Mouse (Mus musculus): Measurements from ENCODE around the gene AC134908.4. TPM values are rescaled to one million over a fixed set of nuclear protein-coding genes. Genes with fewer than 3 reads are reported as not detected.

AC134908.4 gene
- total and polyA plus RNA-seq, 2 experiments from 2014 or later, result not detected

- under 1% methylated on average over 23 of the region's 23 CpGs for WGBS
- ATAC-seq (peak; percentile 89), DNase-seq (peak; percentile 99)
- peak within 1 kb of the TSS; percentile 82 for H3K4me2 ChIP-seq (ENCODE audit: low read depth)
- H3K27ac ChIP-seq (ENCODE audit: low read depth, low read length), result peak within 1 kb of the TSS; percentile 81
- TF ChIP-seq CTCF (IDR thresholded peaks at IDR 0.05; ENCODE audit: low read depth), result no peak
- H3K9ac ChIP-seq, result peak within 1 kb of the TSS; percentile 70
- no peaks in the 10 kb centered on the region for H3K27me3 ChIP-seq (ENCODE audit: insufficient read depth, low read length)
- no peaks in the 10 kb centered on the region for H3K9me3 ChIP-seq (ENCODE audit: low read length)
- H3K4me3 ChIP-seq (ENCODE audit: low read depth, low read length), result peak within 1 kb of the TSS; percentile 70
- peaks cover 6% of the 10 kb centered on the region for H3K4me1 ChIP-seq (ENCODE audit: insufficient read depth)
- peaks cover 49% of the 10 kb centered on the region for H3K36me3 ChIP-seq (ENCODE audit: insufficient read depth)
Observed at GRCm38 (mm10) chr17:25785281-25785745, 10.1 kb downstream of the AC134908.4 start, which contains the start of gene Haghl. TSS of gene Haghl (minus strand) at chr17:25785673.

DNA sequence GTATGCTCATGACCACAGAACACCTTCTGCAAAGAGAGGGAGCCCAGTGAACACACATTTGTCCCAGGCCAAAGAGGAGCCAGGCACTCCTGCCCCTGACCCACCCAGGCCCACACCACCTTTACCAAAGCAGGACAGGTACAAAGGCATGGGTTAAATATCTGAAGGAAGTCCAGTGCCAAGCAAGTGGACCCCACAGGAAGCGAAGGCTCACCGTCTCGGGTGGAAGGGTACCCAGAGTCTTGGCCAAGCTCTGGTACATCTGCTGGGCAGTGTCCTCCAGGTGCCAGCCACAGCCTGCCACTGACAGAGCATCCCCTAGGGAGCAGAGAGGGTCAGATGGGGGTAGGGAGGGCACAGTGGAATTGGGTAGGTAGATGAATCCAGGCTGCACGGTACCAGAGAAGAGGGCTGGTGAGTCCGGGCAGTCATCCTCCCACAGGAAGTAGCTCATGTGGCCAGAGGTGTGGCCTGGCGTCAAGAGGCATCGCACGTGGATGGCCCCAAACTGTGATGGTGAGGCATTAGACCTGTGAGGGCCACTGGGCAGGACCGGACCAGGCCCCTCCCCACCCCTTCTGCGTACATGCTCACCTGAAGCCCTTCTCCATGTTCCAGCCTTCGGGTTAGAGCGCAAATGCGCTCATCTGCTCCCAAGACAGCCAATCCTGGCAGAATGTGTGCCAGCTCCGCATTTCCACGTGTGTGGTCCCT is 11.4 kb downstream of the AC134908.4 start:
- Histone ChIP-seq H3K27me3 (ENCODE audit: insufficient read depth, low read length) (no peaks in the 10 kb centered on the region), H3K9me3 (ENCODE audit: low read length) (no peaks in the 10 kb centered on the region), H3K4me2 (ENCODE audit: low read depth) (peak overlapping the region; percentile 82), H3K9ac (peak overlapping the region; percentile 70), H3K4me1 (ENCODE audit: insufficient read depth) (peaks cover 6% of the 10 kb centered on the region), H3K27ac (ENCODE audit: low read depth, low read length) (no peak overlapping the region), H3K36me3 (ENCODE audit: insufficient read depth) (peaks cover 51% of the 10 kb centered on the region), H3K4me3 (ENCODE audit: low read depth, low read length) (peak overlapping the region; percentile 70)
- no peak for ATAC-seq
- no peak for TF ChIP-seq CTCF (IDR thresholded peaks at IDR 0.05; ENCODE audit: low read depth)
- no peak for DNase-seq
- WGBS, result 72% methylated on average over 15 of the region's 15 CpGs

GRCm38 (mm10) chr17:25783086-25783485 is 12.4 kb downstream of the AC134908.4 start:
- WGBS, result 62% methylated on average over 7 of the region's 7 CpGs
- H3K9me3 ChIP-seq (ENCODE audit: low read length), result no peaks in the 10 kb centered on the region
- DNase-seq (no peak), ATAC-seq (no peak)
- H3K36me3 ChIP-seq (ENCODE audit: insufficient read depth), result peaks cover 51% of the 10 kb centered on the region
- no peak overlapping the region; the same call in 1 of the 2 replicates for H3K9ac ChIP-seq
- no peak for TF ChIP-seq CTCF (IDR thresholded peaks at IDR 0.05; ENCODE audit: low read depth)
- no peak overlapping the region for H3K4me2 ChIP-seq (ENCODE audit: low read depth)
- peaks cover 6% of the 10 kb centered on the region for H3K4me1 ChIP-seq (ENCODE audit: insufficient read depth)
- no peak overlapping the region for H3K27ac ChIP-seq (ENCODE audit: low read depth, low read length)
- H3K27me3 ChIP-seq (ENCODE audit: insufficient read depth, low read length), result no peaks in the 10 kb centered on the region
- no peak overlapping the region for H3K4me3 ChIP-seq (ENCODE audit: low read depth, low read length)

- Histone ChIP-seq H3K4me1 (ENCODE audit: insufficient read depth) (peaks cover 6% of the 10 kb centered on the region), H3K4me2 (ENCODE audit: low read depth) (no peak overlapping the region), H3K36me3 (ENCODE audit: insufficient read depth) (peaks cover 49% of the 10 kb centered on the region), H3K27me3 (ENCODE audit: insufficient read depth, low read length) (no peaks in the 10 kb centered on the region), H3K9me3 (ENCODE audit: low read length) (no peaks in the 10 kb centered on the region), H3K27ac (ENCODE audit: low read depth, low read length) (no peak overlapping the region), H3K4me3 (ENCODE audit: low read depth, low read length) (no peak overlapping the region), H3K9ac (no peak overlapping the region)
- WGBS, result 78% methylated on average over 6 of the region's 6 CpGs
- TF ChIP-seq CTCF (IDR thresholded peaks at IDR 0.05; ENCODE audit: low read depth), result no peak
- no peak for ATAC-seq
- no peak for DNase-seq
Observed at GRCm38 (mm10) chr17:25781339-25781738, 14.1 kb downstream of the AC134908.4 start.

GRCm38 (mm10) chr17:25777948-25778347 is 17.5 kb downstream of the AC134908.4 start:
- no peak overlapping the region for H3K4me2 ChIP-seq (ENCODE audit: low read depth)
- H3K9ac ChIP-seq, result no peak overlapping the region
- WGBS, result 96% methylated on average over 5 of the region's 5 CpGs
- no peaks in the 10 kb centered on the region for H3K27me3 ChIP-seq (ENCODE audit: insufficient read depth, low read length)
- DNase-seq (no peak), ATAC-seq (no peak)
- TF ChIP-seq CTCF (IDR thresholded peaks at IDR 0.05; ENCODE audit: low read depth), result no peak
- peaks cover 5% of the 10 kb centered on the region for H3K4me1 ChIP-seq (ENCODE audit: insufficient read depth)
- no peak overlapping the region for H3K27ac ChIP-seq (ENCODE audit: low read depth, low read length)
- H3K9me3 ChIP-seq (ENCODE audit: low read length), result no peaks in the 10 kb centered on the region
- H3K4me3 ChIP-seq (ENCODE audit: low read depth, low read length), result no peak overlapping the region
- H3K36me3 ChIP-seq (ENCODE audit: insufficient read depth), result peaks cover 36% of the 10 kb centered on the region

DNA sequence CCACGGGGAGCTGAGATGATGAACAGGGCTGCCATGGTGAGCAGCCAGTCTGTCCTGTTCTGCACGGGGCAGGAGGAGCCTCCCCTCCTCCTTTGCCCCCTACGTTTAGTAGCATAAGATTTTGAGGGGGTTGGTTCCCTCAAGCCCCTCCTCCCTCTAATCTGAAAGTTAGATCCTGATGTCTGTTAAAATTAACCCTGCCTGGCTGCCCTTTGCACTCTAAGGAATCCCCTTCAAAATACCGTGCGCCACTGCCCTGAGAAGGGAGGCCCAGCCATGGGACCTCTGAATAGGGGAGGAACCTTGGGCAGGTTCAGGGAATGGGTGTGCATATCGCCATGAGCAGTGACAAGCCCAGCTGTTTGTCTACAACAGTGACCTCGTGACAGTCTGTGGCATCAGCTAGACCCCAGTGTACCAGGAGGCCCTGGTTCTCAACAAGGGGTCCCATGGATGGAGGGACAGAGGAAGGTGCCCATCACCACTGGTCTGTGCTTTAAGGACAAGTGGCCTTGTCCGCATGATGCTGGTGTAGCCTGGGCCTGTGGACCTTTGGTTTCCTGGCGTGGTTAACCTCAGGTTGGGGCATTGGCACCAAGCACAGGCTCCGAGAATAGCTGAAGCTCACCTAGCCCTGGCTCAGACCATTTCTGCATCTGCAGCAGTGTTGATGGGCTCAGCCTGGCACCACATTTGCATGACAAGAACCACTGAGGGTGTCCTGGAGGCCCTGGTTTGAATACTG is 20.0 kb downstream of the AC134908.4 start:
- Histone ChIP-seq H3K27ac (ENCODE audit: low read depth, low read length) (no peak overlapping the region), H3K4me3 (ENCODE audit: low read depth, low read length) (no peak overlapping the region), H3K4me1 (ENCODE audit: insufficient read depth) (peaks cover 5% of the 10 kb centered on the region), H3K9me3 (ENCODE audit: low read length) (no peaks in the 10 kb centered on the region), H3K4me2 (ENCODE audit: low read depth) (no peak overlapping the region), H3K9ac (no peak overlapping the region), H3K27me3 (ENCODE audit: insufficient read depth, low read length) (no peaks in the 10 kb centered on the region), H3K36me3 (ENCODE audit: insufficient read depth) (peaks cover 15% of the 10 kb centered on the region)
- TF ChIP-seq CTCF (IDR thresholded peaks at IDR 0.05; ENCODE audit: low read depth), result no peak
- WGBS, result 85% methylated on average over 10 of the region's 10 CpGs
- DNase-seq (no peak), ATAC-seq (no peak)
